Mouse (Mus musculus): ENCODE measurements at regions not wholly inside any gene's neighbourhood (a gene's known extent, or its start where the extent isn't known, plus 50 kb on each side); places are given as distances from the start of the nearest gene placed in this dataset.

DNA sequence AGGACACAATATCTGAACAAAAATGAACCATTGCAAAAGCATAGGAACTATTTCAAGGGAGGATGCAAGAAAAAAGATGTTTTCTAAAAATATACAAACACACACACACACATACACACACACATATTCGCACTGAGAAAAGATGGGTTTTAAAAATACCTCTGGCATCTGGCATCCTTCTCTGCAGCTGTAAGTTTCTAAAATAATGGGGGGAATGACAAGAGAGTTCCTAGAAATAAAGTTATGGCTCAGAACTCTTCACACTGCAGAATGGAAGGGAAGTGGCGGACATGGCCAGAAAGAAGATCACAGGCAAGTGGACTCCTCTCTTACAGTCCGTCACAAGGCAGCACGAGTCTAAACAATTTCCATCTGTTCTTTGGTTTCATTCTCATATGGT, 66.5 kb upstream of the Lrig3 start:
- no peak for DNase-seq

DNA sequence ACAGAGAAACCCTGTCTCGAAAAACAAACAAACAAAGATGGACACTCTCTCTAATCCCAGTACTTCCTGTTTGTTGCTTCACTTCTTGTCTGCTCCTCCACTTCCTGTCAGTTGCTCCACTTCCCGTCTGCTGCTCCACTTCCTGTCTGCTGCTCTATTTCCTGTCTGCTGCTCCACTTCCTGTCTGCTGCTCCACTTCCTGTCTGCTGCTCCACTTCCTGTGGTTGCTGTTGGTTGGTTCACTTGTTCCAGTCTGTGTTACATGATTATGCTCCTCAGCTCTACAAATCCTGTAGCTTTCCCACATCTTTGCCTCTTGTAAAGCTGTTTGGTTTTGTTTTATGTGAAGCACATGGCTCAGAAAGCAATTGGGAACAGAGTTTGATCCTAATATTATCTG, 65.4 kb upstream of the Lrig3 start:
- no peak for DNase-seq

DNA sequence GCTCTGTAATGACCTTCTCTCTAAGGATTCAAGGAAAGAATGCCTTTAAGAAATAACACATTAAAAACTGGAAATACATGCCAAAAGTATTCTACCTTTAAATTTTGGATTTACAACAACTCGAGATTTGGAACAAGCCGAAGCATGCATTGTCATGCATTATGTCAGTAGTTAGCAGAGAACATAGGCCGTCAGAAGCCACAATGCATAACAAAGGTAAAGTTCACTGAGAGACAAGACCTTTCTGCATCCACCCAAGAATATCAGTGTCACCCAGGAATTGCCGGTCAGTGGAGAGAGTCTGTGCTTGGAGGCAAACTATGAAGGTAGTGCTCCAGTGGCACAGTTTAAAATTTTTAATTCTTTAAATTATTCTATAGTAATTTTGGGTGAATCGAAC, 63.3 kb upstream of the Lrig3 start:
- DNase-seq, result no peak

DNA sequence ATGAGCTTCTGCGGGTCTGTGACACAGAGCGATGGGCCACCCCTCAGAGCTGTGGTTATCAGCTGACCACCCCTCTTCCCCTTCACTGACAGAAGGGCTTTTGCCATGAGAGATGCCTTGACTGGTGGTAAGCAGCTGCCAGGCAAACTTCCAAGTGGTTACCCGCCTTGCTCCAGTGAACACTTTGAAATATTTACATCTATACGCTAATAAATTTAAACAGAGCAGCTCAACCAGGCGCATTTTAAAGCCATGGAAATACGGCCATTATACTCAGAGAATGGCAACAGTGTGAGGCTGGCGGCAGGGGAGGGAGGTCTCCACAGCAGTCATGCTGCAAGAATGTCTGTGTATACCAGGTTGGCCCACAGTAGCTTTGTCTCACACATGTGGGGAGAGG, 53.8 kb upstream of the Lrig3 start:
- no peak for DNase-seq

Measured in kidney, adult 8-10 months (tissue).